Mouse (Mus musculus): ENCODE results near the gene Myo1a. TPM values are rescaled to one million over a fixed set of nuclear protein-coding genes. Genes with fewer than 3 reads are reported as not detected.
"Not testable (repeated sequence)": the region's sequence is repeated elsewhere in the genome, so short reads cannot be mapped to it uniquely, and the experiment has no call there.

Gene Myo1a
- total RNA-seq (2021) (under 1 TPM in 1 of 2 experiments, not detected in 1; 0.08 TPM), polyA plus RNA-seq (2012; rRNA removed) (0.04 and 0.12 TPM in 2 replicates)
- long read RNA-seq: 0 reads

- Histone ChIP-seq H3K27me3 (ENCODE audit: control insufficient read depth, insufficient read depth, low read length) (no peaks in the 10 kb centered on the region), H3K9ac (ENCODE audit: low read depth, low read length) (no peak within 1 kb of the TSS), H3K4me1 (ENCODE audit: control insufficient read depth, insufficient read depth, low read length) (peaks cover 1% of the 10 kb centered on the region; the same call in 1 of the 2 replicates), H3K4me3 (no peak within 1 kb of the TSS), H3K36me3 (ENCODE audit: control insufficient read depth, insufficient read depth, low read length) (no peaks in the 10 kb centered on the region), H3K79me2 (replicated peaks; ENCODE audit: control insufficient read depth, insufficient read depth, low read length) (no peaks in the 10 kb centered on the region), H3K27ac (no peak within 1 kb of the TSS)
- no peak for TF ChIP-seq POLR2A (IDR thresholded peaks at IDR 0.05; ENCODE audit: insufficient read depth, low read depth, low read length)
- TF ChIP-seq CTCF (IDR thresholded peaks at IDR 0.05): no peak
- TF ChIP-seq EP300 (IDR thresholded peaks at IDR 0.05; ENCODE audit: insufficient read depth, low read depth, low read length): no peak
- DNase-seq: no peak
- WGBS: 62% methylated on average over 2 of the region's 2 CpGs
- intact Hi-C loops (cut with DNase I): no loop called here
These were observed at the start of gene Myo1a for GRCm38 (mm10) chr10:127704766-127705220. Myo1a (plus strand) TSS chr10:127705170.

- H3K36me3 ChIP-seq (ENCODE audit: control insufficient read depth, insufficient read depth, low read length); intact Hi-C loops (cut with DNase I): not testable (repeated sequence)
These were observed 47.4 kb upstream of the Myo1a start for GRCm38 (mm10) chr10:127657617-127658016.

GRCm38 (mm10) chr10:127658076-127658475 is 46.9 kb upstream of the Myo1a start:
- TF ChIP-seq EP300 (IDR thresholded peaks at IDR 0.05; ENCODE audit: insufficient read depth, low read depth, low read length) (no peak), POLR2A (IDR thresholded peaks at IDR 0.05; ENCODE audit: insufficient read depth, low read depth, low read length) (no peak), CTCF (IDR thresholded peaks at IDR 0.05) (no peak)
- H3K4me3 ChIP-seq: no peak overlapping the region

More at GRCm38 (mm10) chr10:127657617-127658016, 47.4 kb upstream of the Myo1a start:
- not testable (repeated sequence) for H3K4me1 ChIP-seq (ENCODE audit: control insufficient read depth, insufficient read depth, low read length); DNase-seq; H3K27ac ChIP-seq; H3K4me3 ChIP-seq; H3K27me3 ChIP-seq (ENCODE audit: control insufficient read depth, insufficient read depth, low read length); H3K9ac ChIP-seq (ENCODE audit: low read depth, low read length); H3K79me2 ChIP-seq (replicated peaks; ENCODE audit: control insufficient read depth, insufficient read depth, low read length)
- 87% methylated on average over 6 of the region's 6 CpGs for WGBS

GRCm38 (mm10) chr10:127659551-127659950 is 45.4 kb upstream of the Myo1a start:
- no peaks in the 10 kb centered on the region for H3K36me3 ChIP-seq (ENCODE audit: control insufficient read depth, insufficient read depth, low read length)
- no peaks in the 10 kb centered on the region for H3K27me3 ChIP-seq (ENCODE audit: control insufficient read depth, insufficient read depth, low read length)
- H3K4me1 ChIP-seq (ENCODE audit: control insufficient read depth, insufficient read depth, low read length): peaks cover 11% of the 10 kb centered on the region
- no peak overlapping the region for H3K4me3 ChIP-seq
- H3K27ac ChIP-seq: no peak overlapping the region
- H3K79me2 ChIP-seq (replicated peaks; ENCODE audit: control insufficient read depth, insufficient read depth, low read length): no peaks in the 10 kb centered on the region
- H3K9ac ChIP-seq (ENCODE audit: low read depth, low read length): no peak overlapping the region
- DNase-seq: no peak
- TF ChIP-seq EP300 (IDR thresholded peaks at IDR 0.05; ENCODE audit: insufficient read depth, low read depth, low read length) (no peak), CTCF (IDR thresholded peaks at IDR 0.05) (no peak), POLR2A (IDR thresholded peaks at IDR 0.05; ENCODE audit: insufficient read depth, low read depth, low read length) (no peak)
- intact Hi-C loops (cut with DNase I): no loop called here
- WGBS: 31% methylated on average over 1 of the region's 1 CpGs

More at GRCm38 (mm10) chr10:127658076-127658475, 46.9 kb upstream of the Myo1a start:
- Histone ChIP-seq H3K9ac (ENCODE audit: low read depth, low read length) (no peak overlapping the region), H3K36me3 (ENCODE audit: control insufficient read depth, insufficient read depth, low read length) (no peaks in the 10 kb centered on the region), H3K4me1 (ENCODE audit: control insufficient read depth, insufficient read depth, low read length) (peaks cover 11% of the 10 kb centered on the region), H3K27ac (no peak overlapping the region), H3K79me2 (replicated peaks; ENCODE audit: control insufficient read depth, insufficient read depth, low read length) (no peaks in the 10 kb centered on the region), H3K27me3 (ENCODE audit: control insufficient read depth, insufficient read depth, low read length) (no peaks in the 10 kb centered on the region)
- intact Hi-C loops (cut with DNase I): no loop called here
- no peak for DNase-seq
- 29% methylated on average over 6 of the region's 6 CpGs for WGBS

- no peaks in the 10 kb centered on the region for H3K27me3 ChIP-seq (ENCODE audit: control insufficient read depth, insufficient read depth, low read length)
- peak overlapping the region; percentile 46 for H3K4me3 ChIP-seq
- peak; percentile 36 to 53 for DNase-seq
- no peaks in the 10 kb centered on the region for H3K36me3 ChIP-seq (ENCODE audit: control insufficient read depth, insufficient read depth, low read length)
- no peak for TF ChIP-seq CTCF (IDR thresholded peaks at IDR 0.05)
- TF ChIP-seq EP300 (IDR thresholded peaks at IDR 0.05; ENCODE audit: insufficient read depth, low read depth, low read length): no peak
- 0 out of 2 replicates have a peak, but pooled peaks have one; percentile 2 for TF ChIP-seq POLR2A (IDR thresholded peaks at IDR 0.05; ENCODE audit: insufficient read depth, low read depth, low read length)
- peak overlapping the region; percentile 85 for H3K27ac ChIP-seq
- H3K79me2 ChIP-seq (replicated peaks; ENCODE audit: control insufficient read depth, insufficient read depth, low read length): no peaks in the 10 kb centered on the region
- peak overlapping the region; percentile 51 for H3K9ac ChIP-seq (ENCODE audit: low read depth, low read length)
- 27% methylated on average over 14 of the region's 14 CpGs for WGBS
- H3K4me1 ChIP-seq (ENCODE audit: control insufficient read depth, insufficient read depth, low read length): peaks cover 14% of the 10 kb centered on the region
- intact Hi-C loops (cut with DNase I): no loop called here
These were observed 43.6 kb upstream of the Myo1a start for GRCm38 (mm10) chr10:127661291-127661914.

- H3K4me1 ChIP-seq (ENCODE audit: control insufficient read depth, insufficient read depth, low read length): peaks cover 14% of the 10 kb centered on the region
These were observed 42.9 kb upstream of the Myo1a start for GRCm38 (mm10) chr10:127661915-127662663.

More at GRCm38 (mm10) chr10:127661915-127662663, 42.9 kb upstream of the Myo1a start:
- TF ChIP-seq POLR2A (IDR thresholded peaks at IDR 0.05; ENCODE audit: insufficient read depth, low read depth, low read length): no peak; the same call in 1 of the 2 replicates
- TF ChIP-seq EP300 (IDR thresholded peaks at IDR 0.05; ENCODE audit: insufficient read depth, low read depth, low read length): no peak
- no peak for TF ChIP-seq CTCF (IDR thresholded peaks at IDR 0.05)
- H3K27ac ChIP-seq: peak overlapping the region; percentile 85
- no peaks in the 10 kb centered on the region for H3K36me3 ChIP-seq (ENCODE audit: control insufficient read depth, insufficient read depth, low read length)
- intact Hi-C loops (cut with DNase I): loop anchor here (1.0 kb wide), 1 partner anchor 18 kb away; no protein-coding TSS in a partner anchor
- H3K9ac ChIP-seq (ENCODE audit: low read depth, low read length): peak overlapping the region; percentile 51
- H3K27me3 ChIP-seq (ENCODE audit: control insufficient read depth, insufficient read depth, low read length): no peaks in the 10 kb centered on the region
- WGBS: 1% methylated on average over 16 of the region's 16 CpGs
- DNase-seq: peak; percentile 75 to 80
- no peaks in the 10 kb centered on the region for H3K79me2 ChIP-seq (replicated peaks; ENCODE audit: control insufficient read depth, insufficient read depth, low read length)
- peak overlapping the region; percentile 46 for H3K4me3 ChIP-seq

All from heart, adult 2 months (tissue).